Mouse (Mus musculus): ENCODE results near the gene Poldip3. TPM values are rescaled to one million over a fixed set of nuclear protein-coding genes. Genes with fewer than 3 reads are reported as not detected.

Gene Poldip3
- 57.9 and 64.2 TPM in 2 replicates for polyA plus RNA-seq (2012; ENCODE audit: insufficient read depth, insufficient read length, missing spikeins)

DNA sequence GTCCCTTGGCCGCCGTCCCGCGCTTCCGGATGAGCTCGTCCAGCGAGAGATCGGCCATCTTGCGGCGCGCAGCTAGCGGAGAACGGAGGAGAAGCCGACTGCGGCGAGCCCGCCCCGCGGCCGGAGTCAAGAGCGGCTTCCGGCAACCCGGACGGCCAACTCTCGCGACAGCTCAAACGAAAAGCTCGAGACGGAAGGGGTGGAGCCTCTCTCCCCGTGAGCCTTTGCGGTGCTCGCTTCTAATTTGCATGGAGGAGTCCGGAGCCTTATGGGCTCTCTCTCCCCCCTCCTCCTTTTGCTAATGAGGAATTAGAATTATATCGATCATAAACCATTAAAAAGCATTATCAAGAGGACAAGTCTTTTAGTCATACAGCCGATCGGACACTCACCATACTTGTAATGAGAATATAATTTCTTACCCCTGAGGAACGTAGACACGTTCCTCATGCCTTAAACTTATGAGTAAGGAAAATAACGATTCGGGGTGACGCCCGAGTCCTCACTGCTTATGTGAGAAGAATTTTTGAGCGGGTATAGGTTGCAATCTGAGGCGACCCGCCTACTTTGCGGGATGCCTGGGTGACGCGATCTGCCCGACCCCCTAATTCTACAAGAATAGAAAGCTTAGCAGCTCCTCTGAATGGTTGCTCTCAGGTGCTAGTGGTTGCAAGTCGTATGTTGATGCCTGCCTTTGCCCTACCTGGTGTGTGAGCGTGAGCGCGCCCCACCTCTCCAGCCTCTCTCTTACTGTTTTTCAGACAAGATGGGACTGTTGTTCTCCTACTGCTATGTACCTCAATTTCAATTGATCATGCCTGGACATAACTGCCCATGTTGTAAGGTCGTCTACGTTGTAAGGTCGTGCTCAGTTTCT lies at the start of gene Poldip3:
Gene Poldip3, minus strand, starts transcription at position 189 of the 877 bp plus-strand sequence.
- peak within 1 kb of the TSS; percentile 97 for H3K27ac ChIP-seq (ENCODE audit: insufficient read depth, low read depth, low read length)
- peak within 1 kb of the TSS; percentile 99 for H3K4me3 ChIP-seq (ENCODE audit: insufficient read depth, low read length)
- TF ChIP-seq CTCF (IDR thresholded peaks at IDR 0.05; ENCODE audit: low read depth, low read length) (no peak), POLR2A (IDR thresholded peaks at IDR 0.05; ENCODE audit: borderline replicate concordance, low read depth, low read length) (peak; percentile 96)
- peaks cover 24% of the 10 kb centered on the region for H3K4me1 ChIP-seq (ENCODE audit: control insufficient read depth, insufficient read depth, low read length)

GRCm38 (mm10) chr15:83193413-83193812 lies 44.2 kb upstream of the Poldip3 start:
- Histone ChIP-seq H3K27ac (ENCODE audit: insufficient read depth, low read depth, low read length) (no peak overlapping the region), H3K4me3 (ENCODE audit: insufficient read depth, low read length) (no peak overlapping the region), H3K4me1 (ENCODE audit: control insufficient read depth, insufficient read depth, low read length) (no peaks in the 10 kb centered on the region)
- TF ChIP-seq POLR2A (IDR thresholded peaks at IDR 0.05; ENCODE audit: borderline replicate concordance, low read depth, low read length) (no peak), CTCF (IDR thresholded peaks at IDR 0.05; ENCODE audit: low read depth, low read length) (no peak)

DNA sequence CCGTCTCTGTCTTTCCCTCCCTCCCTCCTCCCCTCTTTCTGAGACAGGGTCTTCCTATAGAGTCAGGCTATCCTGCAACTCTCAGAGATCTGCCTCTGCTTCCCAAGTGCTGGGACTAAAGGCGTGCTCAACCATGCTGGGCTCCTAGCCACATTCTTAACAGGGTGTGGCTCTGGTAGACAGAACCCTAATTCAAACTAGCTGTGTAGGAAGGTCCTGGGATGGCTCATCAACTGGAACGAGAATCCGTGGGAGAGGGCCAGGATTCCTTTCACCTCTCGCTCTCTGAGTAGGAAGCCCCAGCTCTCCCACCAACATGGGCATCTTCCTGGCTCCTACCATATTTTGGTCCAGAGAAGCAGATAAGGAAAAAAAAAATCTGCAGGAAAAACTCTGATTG lies 33.2 kb upstream of the Poldip3 start:
- Histone ChIP-seq H3K4me3 (ENCODE audit: insufficient read depth, low read length) (no peak overlapping the region), H3K27ac (ENCODE audit: insufficient read depth, low read depth, low read length) (no peak overlapping the region), H3K4me1 (ENCODE audit: control insufficient read depth, insufficient read depth, low read length) (0 out of 2 replicates have a peak, but pooled peaks cover 3% of the 10 kb centered on the region)
- no peak for TF ChIP-seq CTCF (IDR thresholded peaks at IDR 0.05; ENCODE audit: low read depth, low read length)
- TF ChIP-seq POLR2A (IDR thresholded peaks at IDR 0.05; ENCODE audit: borderline replicate concordance, low read depth, low read length): no peak

GRCm38 (mm10) chr15:83181800-83182330 lies 32.7 kb upstream of the Poldip3 start:
- Histone ChIP-seq H3K4me1 (ENCODE audit: control insufficient read depth, insufficient read depth, low read length) (0 out of 2 replicates have a peak, but pooled peaks cover 3% of the 10 kb centered on the region), H3K27ac (ENCODE audit: insufficient read depth, low read depth, low read length) (no peak overlapping the region), H3K4me3 (ENCODE audit: insufficient read depth, low read length) (no peak overlapping the region)
- TF ChIP-seq CTCF (IDR thresholded peaks at IDR 0.05; ENCODE audit: low read depth, low read length): no peak
- TF ChIP-seq POLR2A (IDR thresholded peaks at IDR 0.05; ENCODE audit: borderline replicate concordance, low read depth, low read length): no peak

GRCm38 (mm10) chr15:83180004-83180403 lies 30.8 kb upstream of the Poldip3 start:
- no peak overlapping the region for H3K27ac ChIP-seq (ENCODE audit: insufficient read depth, low read depth, low read length)
- TF ChIP-seq CTCF (IDR thresholded peaks at IDR 0.05; ENCODE audit: low read depth, low read length) (no peak), POLR2A (IDR thresholded peaks at IDR 0.05; ENCODE audit: borderline replicate concordance, low read depth, low read length) (no peak)
- no peak overlapping the region for H3K4me3 ChIP-seq (ENCODE audit: insufficient read depth, low read length)
- H3K4me1 ChIP-seq (ENCODE audit: control insufficient read depth, insufficient read depth, low read length): peaks cover 6% of the 10 kb centered on the region

- TF ChIP-seq POLR2A (IDR thresholded peaks at IDR 0.05; ENCODE audit: borderline replicate concordance, low read depth, low read length): no peak
- no peak for TF ChIP-seq CTCF (IDR thresholded peaks at IDR 0.05; ENCODE audit: low read depth, low read length)
- Histone ChIP-seq H3K27ac (ENCODE audit: insufficient read depth, low read depth, low read length) (no peak overlapping the region), H3K4me1 (ENCODE audit: control insufficient read depth, insufficient read depth, low read length) (peaks cover 27% of the 10 kb centered on the region), H3K4me3 (ENCODE audit: insufficient read depth, low read length) (no peak overlapping the region)
These were observed 27.5 kb upstream of the Poldip3 start for GRCm38 (mm10) chr15:83176653-83177052.

DNA sequence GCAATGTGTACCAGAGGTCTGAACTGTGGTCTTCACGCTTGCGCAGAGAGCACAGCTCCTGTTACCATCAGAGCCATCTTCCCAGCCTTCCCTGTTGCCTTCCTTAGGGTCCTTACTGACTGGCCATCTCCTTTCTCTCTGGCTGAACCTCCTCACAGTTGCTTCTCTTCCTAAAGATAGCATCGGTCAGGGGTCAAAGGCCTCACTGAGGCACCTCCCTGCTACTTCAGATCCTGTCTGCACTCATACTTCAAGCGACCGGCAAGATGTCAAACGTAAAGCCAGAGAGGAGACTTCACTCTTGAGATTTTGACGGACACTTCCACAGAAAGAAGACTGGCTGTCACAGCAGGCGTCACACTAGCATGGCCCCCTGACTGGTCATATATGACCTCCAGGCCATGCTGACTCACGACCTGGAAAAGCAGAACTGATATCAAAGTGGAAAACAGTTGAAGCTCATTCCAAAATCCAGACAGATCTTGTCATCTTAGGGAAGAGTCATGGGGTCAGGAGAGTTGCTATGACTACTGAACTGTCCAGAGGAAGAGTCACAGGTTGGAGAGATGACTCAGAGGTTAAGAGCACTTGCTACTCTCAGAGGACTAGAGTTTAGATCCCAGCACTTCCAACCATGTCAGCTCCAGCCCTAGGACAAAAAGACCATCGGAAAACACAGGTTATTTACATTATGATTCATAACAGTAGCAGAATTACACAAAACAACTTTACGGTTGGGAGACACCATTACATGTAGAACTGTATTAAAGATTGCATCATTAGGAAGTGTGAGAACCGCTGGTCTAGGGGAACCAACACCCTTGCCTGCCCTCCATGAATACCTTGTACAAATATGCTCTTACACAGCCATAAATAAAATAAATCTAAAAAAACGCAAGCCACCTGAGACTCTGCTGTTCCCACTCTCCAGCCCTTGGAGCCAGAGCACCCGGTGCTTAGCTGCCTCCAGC lies 25.0 kb upstream of the Poldip3 start:
- peaks cover 45% of the 10 kb centered on the region for H3K4me1 ChIP-seq (ENCODE audit: control insufficient read depth, insufficient read depth, low read length)
- H3K4me3 ChIP-seq (ENCODE audit: insufficient read depth, low read length): no peak overlapping the region
- peak overlapping the region; percentile 57 for H3K27ac ChIP-seq (ENCODE audit: insufficient read depth, low read depth, low read length)
- TF ChIP-seq POLR2A (IDR thresholded peaks at IDR 0.05; ENCODE audit: borderline replicate concordance, low read depth, low read length) (no peak), CTCF (IDR thresholded peaks at IDR 0.05; ENCODE audit: low read depth, low read length) (no peak)

DNA sequence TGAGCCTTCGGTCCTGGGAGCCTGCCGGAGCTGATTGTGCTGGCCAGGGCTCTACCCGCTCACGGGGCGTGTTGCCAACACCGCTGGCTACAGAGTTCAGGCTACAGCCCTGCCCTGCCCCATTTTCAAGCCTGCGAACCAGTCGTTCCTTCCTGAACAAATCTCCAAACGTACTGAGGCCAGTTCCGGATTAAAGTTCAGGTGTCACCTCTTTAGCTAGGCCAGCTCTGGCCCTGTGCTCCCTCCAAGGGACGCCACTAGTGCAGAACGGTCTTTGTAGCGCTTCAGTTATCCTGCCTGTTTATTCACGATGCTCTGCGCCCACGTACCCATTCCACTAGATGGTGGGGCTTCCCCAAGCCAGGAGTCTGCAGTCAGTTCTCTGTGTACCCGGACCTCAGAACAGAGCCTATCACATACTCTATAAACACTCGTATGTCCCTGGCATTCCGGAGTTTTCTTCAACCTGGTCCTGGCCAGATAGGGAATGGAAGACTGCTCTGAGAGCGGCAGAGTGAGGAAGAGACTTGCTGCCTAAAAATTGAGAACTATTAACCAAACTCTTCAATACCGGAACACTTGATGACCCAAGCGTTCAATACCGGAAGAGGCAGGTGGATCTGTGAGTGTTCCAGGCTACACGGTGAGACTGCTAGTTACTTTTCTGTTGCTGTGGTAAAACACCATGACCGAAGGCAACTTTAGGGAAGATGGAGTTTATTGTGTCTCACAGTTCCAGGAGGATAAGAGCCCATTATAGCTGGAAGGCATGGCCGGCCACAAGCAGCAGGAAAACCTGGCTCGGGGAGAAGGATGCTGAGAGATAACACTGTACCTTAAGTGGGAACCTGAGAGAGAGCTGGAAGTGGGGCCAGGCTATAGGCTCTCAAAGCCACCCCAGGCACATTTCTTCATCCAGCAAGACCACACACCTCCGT lies 23.6 kb upstream of the Poldip3 start, which contains the start of gene Cyb5r3:
Gene Cyb5r3, minus strand, starts transcription at position 101 of the 938 bp plus-strand sequence.
- TF ChIP-seq POLR2A (IDR thresholded peaks at IDR 0.05; ENCODE audit: borderline replicate concordance, low read depth, low read length): no peak
- no peak for TF ChIP-seq CTCF (IDR thresholded peaks at IDR 0.05; ENCODE audit: low read depth, low read length)
- Histone ChIP-seq H3K4me3 (ENCODE audit: insufficient read depth, low read length) (peak within 1 kb of the TSS; percentile 68), H3K27ac (ENCODE audit: insufficient read depth, low read depth, low read length) (peak within 1 kb of the TSS; percentile 78), H3K4me1 (ENCODE audit: control insufficient read depth, insufficient read depth, low read length) (peaks cover 54% of the 10 kb centered on the region)
